Mouse (Mus musculus): ENCODE results near the gene Anp32e. TPM values are rescaled to one million over a fixed set of nuclear protein-coding genes. Genes with fewer than 3 reads are reported as not detected.
A peak's percentile ranks its signal among the peaks of the same experiment; 100 is the strongest.

The Anp32e gene
- polyA plus RNA-seq, 1 experiment from 2014 or later, result 110 TPM

GRCm38 (mm10) chr3:95986001-95986622 lies 57.1 kb downstream of the Anp32e start:
- ATAC-seq, result peak; percentile 14; the same call in 1 of the 2 replicates
- H3K9me3 ChIP-seq (replicated peaks; ENCODE audit: control insufficient read depth, low read length, poor library complexity, severe bottlenecking), result no peaks in the 10 kb centered on the region
- peaks cover 22% of the 10 kb centered on the region for H3K36me3 ChIP-seq (ENCODE audit: control insufficient read depth, insufficient read depth, low read length)
- H3K27me3 ChIP-seq (ENCODE audit: control insufficient read depth, insufficient read depth, low read depth, low read length), result no peaks in the 10 kb centered on the region
- peak overlapping the region; percentile 90 for H3K27ac ChIP-seq (ENCODE audit: low read length)
- H3K4me1 ChIP-seq (ENCODE audit: control insufficient read depth, insufficient read depth, low read length), result peaks cover 24% of the 10 kb centered on the region
- peak overlapping the region; percentile 17 for H3K4me3 ChIP-seq (ENCODE audit: low read depth, low read length)
- WGBS, result 4% methylated on average over 21 of the region's 21 CpGs
- peak overlapping the region; percentile 49 for H3K4me2 ChIP-seq (ENCODE audit: low read length)
- H3K9ac ChIP-seq (ENCODE audit: low read depth, low read length), result peak overlapping the region; percentile 63

GRCm38 (mm10) chr3:95986984-95987383 lies 57.9 kb downstream of the Anp32e start:
- Histone ChIP-seq H3K9ac (ENCODE audit: low read depth, low read length) (no peak overlapping the region; the same call in 1 of the 2 replicates), H3K4me3 (ENCODE audit: low read depth, low read length) (no peak overlapping the region), H3K4me2 (ENCODE audit: low read length) (no peak overlapping the region), H3K9me3 (replicated peaks; ENCODE audit: control insufficient read depth, low read length, poor library complexity, severe bottlenecking) (no peaks in the 10 kb centered on the region), H3K27ac (ENCODE audit: low read length) (peak overlapping the region; percentile 90; the same call in 1 of the 2 replicates), H3K36me3 (ENCODE audit: control insufficient read depth, insufficient read depth, low read length) (peaks cover 24% of the 10 kb centered on the region), H3K27me3 (ENCODE audit: control insufficient read depth, insufficient read depth, low read depth, low read length) (no peaks in the 10 kb centered on the region), H3K4me1 (ENCODE audit: control insufficient read depth, insufficient read depth, low read length) (peaks cover 24% of the 10 kb centered on the region)
- no peak for ATAC-seq
- WGBS, result 73% methylated on average over 4 of the region's 4 CpGs

- Histone ChIP-seq H3K4me2 (ENCODE audit: low read length) (no peak overlapping the region), H3K27me3 (ENCODE audit: control insufficient read depth, insufficient read depth, low read depth, low read length) (no peaks in the 10 kb centered on the region), H3K4me1 (ENCODE audit: control insufficient read depth, insufficient read depth, low read length) (peaks cover 29% of the 10 kb centered on the region), H3K9me3 (replicated peaks; ENCODE audit: control insufficient read depth, low read length, poor library complexity, severe bottlenecking) (no peaks in the 10 kb centered on the region), H3K4me3 (ENCODE audit: low read depth, low read length) (no peak overlapping the region), H3K27ac (ENCODE audit: low read length) (no peak overlapping the region), H3K36me3 (ENCODE audit: control insufficient read depth, insufficient read depth, low read length) (peaks cover 24% of the 10 kb centered on the region), H3K9ac (ENCODE audit: low read depth, low read length) (no peak overlapping the region)
- WGBS, result 80% methylated on average over 6 of the region's 6 CpGs
- ATAC-seq, result no peak
Measured at GRCm38 (mm10) chr3:95987386-95988110, 58.5 kb downstream of the Anp32e start.

- Histone ChIP-seq H3K4me3 (ENCODE audit: low read depth, low read length) (no peak overlapping the region), H3K36me3 (ENCODE audit: control insufficient read depth, insufficient read depth, low read length) (peaks cover 24% of the 10 kb centered on the region), H3K27ac (ENCODE audit: low read length) (no peak overlapping the region), H3K27me3 (ENCODE audit: control insufficient read depth, insufficient read depth, low read depth, low read length) (no peaks in the 10 kb centered on the region), H3K9ac (ENCODE audit: low read depth, low read length) (no peak overlapping the region), H3K9me3 (replicated peaks; ENCODE audit: control insufficient read depth, low read length, poor library complexity, severe bottlenecking) (no peaks in the 10 kb centered on the region), H3K4me1 (ENCODE audit: control insufficient read depth, insufficient read depth, low read length) (peaks cover 35% of the 10 kb centered on the region), H3K4me2 (ENCODE audit: low read length) (no peak overlapping the region)
- WGBS, result 95% methylated on average over 1 of the region's 1 CpGs
- ATAC-seq, result no peak
Measured at GRCm38 (mm10) chr3:95988138-95988537, 59.1 kb downstream of the Anp32e start.

- 63% methylated on average over 10 of the region's 10 CpGs for WGBS
- Histone ChIP-seq H3K4me2 (ENCODE audit: low read length) (no peak overlapping the region), H3K4me1 (ENCODE audit: control insufficient read depth, insufficient read depth, low read length) (peaks cover 43% of the 10 kb centered on the region), H3K27ac (ENCODE audit: low read length) (no peak overlapping the region), H3K9ac (ENCODE audit: low read depth, low read length) (no peak overlapping the region), H3K27me3 (ENCODE audit: control insufficient read depth, insufficient read depth, low read depth, low read length) (no peaks in the 10 kb centered on the region), H3K36me3 (ENCODE audit: control insufficient read depth, insufficient read depth, low read length) (peaks cover 24% of the 10 kb centered on the region), H3K9me3 (replicated peaks; ENCODE audit: control insufficient read depth, low read length, poor library complexity, severe bottlenecking) (no peaks in the 10 kb centered on the region), H3K4me3 (ENCODE audit: low read depth, low read length) (no peak overlapping the region)
- no peak for ATAC-seq
Measured at GRCm38 (mm10) chr3:95988969-95989368, 59.9 kb downstream of the Anp32e start.

GRCm38 (mm10) chr3:95990413-95990941 lies 61.4 kb downstream of the Anp32e start:
- H3K4me3 ChIP-seq (ENCODE audit: low read depth, low read length), result no peak overlapping the region
- H3K4me1 ChIP-seq (ENCODE audit: control insufficient read depth, insufficient read depth, low read length), result peaks cover 41% of the 10 kb centered on the region
- ATAC-seq, result no peak
- no peaks in the 10 kb centered on the region for H3K27me3 ChIP-seq (ENCODE audit: control insufficient read depth, insufficient read depth, low read depth, low read length)
- no peak overlapping the region for H3K27ac ChIP-seq (ENCODE audit: low read length)
- peaks cover 24% of the 10 kb centered on the region for H3K36me3 ChIP-seq (ENCODE audit: control insufficient read depth, insufficient read depth, low read length)
- H3K4me2 ChIP-seq (ENCODE audit: low read length), result no peak overlapping the region
- H3K9me3 ChIP-seq (replicated peaks; ENCODE audit: control insufficient read depth, low read length, poor library complexity, severe bottlenecking), result no peaks in the 10 kb centered on the region
- H3K9ac ChIP-seq (ENCODE audit: low read depth, low read length), result no peak overlapping the region
- 89% methylated on average over 12 of the region's 12 CpGs for WGBS

GRCm38 (mm10) chr3:95992990-95993603 lies 64.1 kb downstream of the Anp32e start:
- H3K27ac ChIP-seq (ENCODE audit: low read length), result no peak overlapping the region
- H3K9me3 ChIP-seq (replicated peaks; ENCODE audit: control insufficient read depth, low read length, poor library complexity, severe bottlenecking), result no peaks in the 10 kb centered on the region
- no peak for ATAC-seq
- H3K27me3 ChIP-seq (ENCODE audit: control insufficient read depth, insufficient read depth, low read depth, low read length), result no peaks in the 10 kb centered on the region
- 26% methylated on average over 5 of the region's 5 CpGs for WGBS
- peak overlapping the region; percentile 80 for H3K4me3 ChIP-seq (ENCODE audit: low read depth, low read length)
- H3K4me2 ChIP-seq (ENCODE audit: low read length), result peak overlapping the region; percentile 84
- peaks cover 17% of the 10 kb centered on the region for H3K36me3 ChIP-seq (ENCODE audit: control insufficient read depth, insufficient read depth, low read length)
- H3K9ac ChIP-seq (ENCODE audit: low read depth, low read length), result peak overlapping the region; percentile 96
- H3K4me1 ChIP-seq (ENCODE audit: control insufficient read depth, insufficient read depth, low read length), result peaks cover 40% of the 10 kb centered on the region

- no peak for ATAC-seq
- Histone ChIP-seq H3K27ac (ENCODE audit: low read length) (peak overlapping the region; percentile 98), H3K4me2 (ENCODE audit: low read length) (peak overlapping the region; percentile 84), H3K9me3 (replicated peaks; ENCODE audit: control insufficient read depth, low read length, poor library complexity, severe bottlenecking) (no peaks in the 10 kb centered on the region), H3K4me3 (ENCODE audit: low read depth, low read length) (peak overlapping the region; percentile 80), H3K36me3 (ENCODE audit: control insufficient read depth, insufficient read depth, low read length) (peaks cover 15% of the 10 kb centered on the region), H3K27me3 (ENCODE audit: control insufficient read depth, insufficient read depth, low read depth, low read length) (no peaks in the 10 kb centered on the region), H3K9ac (ENCODE audit: low read depth, low read length) (peak overlapping the region; percentile 96), H3K4me1 (ENCODE audit: control insufficient read depth, insufficient read depth, low read length) (peaks cover 40% of the 10 kb centered on the region)
- WGBS, result 19% methylated on average over 4 of the region's 4 CpGs
Measured at GRCm38 (mm10) chr3:95993881-95994280, 64.8 kb downstream of the Anp32e start.

Measured in midbrain, embryonic 16.5 days (tissue).